In the genomic region with DNA sequence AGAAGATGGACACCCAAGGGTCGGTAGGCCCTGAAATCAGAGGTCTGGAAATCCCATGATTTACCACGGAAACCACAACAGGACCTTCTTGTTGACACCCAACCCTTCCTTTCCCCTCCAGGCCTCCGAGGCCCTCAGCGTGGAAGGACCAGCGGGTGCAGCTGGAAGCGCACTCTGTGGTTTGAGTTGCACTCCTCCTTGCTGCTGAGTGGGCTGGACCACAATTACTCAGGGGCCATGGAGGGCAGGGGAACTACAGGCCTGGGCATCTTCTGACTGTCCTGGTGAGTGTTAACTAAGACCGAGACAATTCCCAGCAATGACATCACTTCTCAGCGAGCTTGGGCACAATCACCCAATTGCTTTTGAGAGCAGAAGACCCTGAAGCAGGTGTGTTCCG, we compare ENCODE assay signal across 24 mouse cellular contexts. TPM values are rescaled to one million over a fixed set of nuclear protein-coding genes. Genes with fewer than 3 reads are reported as not detected.
DNase-seq lines count a peak whose midpoint lies in the region; ATAC-seq lines count a peak whose summit lies in the region.
"Had no signal": no experiment of that assay in that cellular context is flagged by ENCODE, and none has a peak within 500 bp of the region (broad histone marks: within the 10 kb centered on the region; RNA-seq: fewer than 3 reads in every experiment).

No protein-coding gene starts in this region.

- no peak overlapping the region for H3K9ac ChIP-seq in midbrain, embryonic 13.5 days (replicated peaks)
- H3K9ac ChIP-seq: embryonic facial prominence, embryonic 15.5 days; heart, embryonic 15.5 days; limb, embryonic 12.5 days; liver, embryonic 14.5 days; lung, embryonic 15.5 days; midbrain, embryonic 12.5 days; neural tube, embryonic 15.5 days had no signal

- H3K4me3 ChIP-seq in midbrain, embryonic 13.5 days (replicated peaks): no peak overlapping the region
- H3K4me3 ChIP-seq: embryonic facial prominence, embryonic 15.5 days; heart, embryonic 15.5 days; left cerebral cortex, adult 2 months; limb, embryonic 12.5 days; lung, embryonic 15.5 days; midbrain, embryonic 12.5 days; neural tube, embryonic 15.5 days had no signal

- peak; percentile 18 for ATAC-seq in CD4-positive, CD25-positive, alpha-beta regulatory T cell, adult 4 months
- peak; percentile 87 to 96 for ATAC-seq in hematopoietic stem cell, adult 5-6 weeks (replicated peaks in 1 of 2; ENCODE audit: insufficient read depth in 1 of 2, low FRiP score in 2 of 2, low TSS enrichment in 1 of 2, low read depth in 1 of 2, poor library complexity in 2 of 2, severe bottlenecking in 2 of 2)
- ATAC-seq in midbrain, embryonic 13.5 days: no peak

- 90% methylated on average over 9 of the region's 9 CpGs for WGBS in midbrain, embryonic 13.5 days

- no peaks in the 10 kb centered on the region for H3K4me1 ChIP-seq in midbrain, embryonic 13.5 days (replicated peaks)
- H3K4me1 ChIP-seq: embryonic facial prominence, embryonic 15.5 days; heart, embryonic 15.5 days; limb, embryonic 12.5 days; lung, embryonic 15.5 days; midbrain, embryonic 12.5 days; neural tube, embryonic 15.5 days had no signal

- DNase-seq in spleen, postnatal 4 days (ENCODE audit: low spot score in 2 of 2): peak; percentile 10 to 60
- no peak for DNase-seq in spleen, postnatal 10 days (ENCODE audit: low spot score in 2 of 2)
- peak; percentile 67 to 81 for DNase-seq in natural killer cell, adult 2 months (ENCODE audit: low spot score in 2 of 2)
- no peak for DNase-seq in adrenal gland, postnatal 10 days
- no peak for DNase-seq in testis, postnatal 14 days (ENCODE audit: low spot score)
- DNase-seq: cerebellum, postnatal 10 days; heart, adult 18-20 months; kidney, adult 8-10 months; kidney, postnatal 25 days; layer of hippocampus, adult 9-11 months; retina, postnatal 1 day; thymus, postnatal 25 days had no signal

- H3K36me3 ChIP-seq in midbrain, embryonic 13.5 days: no peaks in the 10 kb centered on the region
- H3K36me3 ChIP-seq: embryonic facial prominence, embryonic 15.5 days; heart, embryonic 15.5 days; limb, embryonic 12.5 days; lung, embryonic 15.5 days; midbrain, embryonic 12.5 days; neural tube, embryonic 15.5 days had no signal

- no peaks in the 10 kb centered on the region for H3K9me3 ChIP-seq in midbrain, embryonic 13.5 days
- H3K9me3 ChIP-seq: embryonic facial prominence, embryonic 15.5 days; heart, embryonic 15.5 days; limb, embryonic 12.5 days; lung, embryonic 15.5 days; midbrain, embryonic 12.5 days; neural tube, embryonic 15.5 days had no signal

- no peak overlapping the region for H3K27ac ChIP-seq in midbrain, embryonic 13.5 days
- H3K27ac ChIP-seq: embryonic facial prominence, embryonic 15.5 days; heart, embryonic 15.5 days; left cerebral cortex, adult 2 months; limb, embryonic 12.5 days; liver, embryonic 14.5 days; lung, embryonic 15.5 days; macrophage; midbrain, embryonic 12.5 days; neural tube, embryonic 15.5 days had no signal

- H3K4me2 ChIP-seq in midbrain, embryonic 13.5 days (replicated peaks): no peak overlapping the region
- H3K4me2 ChIP-seq: embryonic facial prominence, embryonic 15.5 days; heart, embryonic 15.5 days; limb, embryonic 12.5 days; lung, embryonic 15.5 days; midbrain, embryonic 12.5 days; neural tube, embryonic 15.5 days had no signal

- H3K27me3 ChIP-seq in midbrain, embryonic 13.5 days: no peaks in the 10 kb centered on the region
- H3K27me3 ChIP-seq: embryonic facial prominence, embryonic 15.5 days; heart, embryonic 15.5 days; limb, embryonic 12.5 days; lung, embryonic 15.5 days; midbrain, embryonic 12.5 days; neural tube, embryonic 15.5 days had no signal

RNA-seq across cellular contexts. Expression of a gene that starts 36.8 kb away (rescaled TPM):
- polyA plus RNA-seq in CD4-positive, CD25-positive, alpha-beta regulatory T cell, adult 4 months (2017; shearing (Covaris generic)): 100 to 1,000 TPM; 108 to 131 TPM
- total RNA-seq in hematopoietic stem cell, adult 5-6 weeks (2017): 11.0 and 12.7 TPM in 2 replicates
- total RNA-seq in adrenal gland, postnatal 10 days (2021): 1 to 10 TPM; 4.5 to 4.6 TPM
- 0.44 and 0.62 TPM in 2 replicates for polyA plus RNA-seq in midbrain, embryonic 13.5 days (2015; fragmentation: Nextera tagmentation; extraction: Ambion mirVana)

RNA-seq across cellular contexts. Expression of a gene that starts 56.4 kb away (rescaled TPM):
- polyA plus RNA-seq in CD4-positive, CD25-positive, alpha-beta regulatory T cell, adult 4 months (2017; shearing (Covaris generic)): 10 to 100 TPM; 24.2 to 34.8 TPM
- 46.2 and 116 TPM in 2 replicates for total RNA-seq in hematopoietic stem cell, adult 5-6 weeks (2017)
- 10 to 100 TPM; 43.0 to 43.9 TPM for total RNA-seq in adrenal gland, postnatal 10 days (2021)
- 67.8 and 75.5 TPM in 2 replicates for polyA plus RNA-seq in midbrain, embryonic 13.5 days (2015; fragmentation: Nextera tagmentation; extraction: Ambion mirVana)

Comparison
In these comparisons a context has a peak if more than half of its experiments do, and no peak if none do; other contexts are left out.
1. DNase-seq: peak in spleen, postnatal 4 days (2 of 2) and natural killer cell, adult 2 months (2 of 2); none in spleen, postnatal 10 days (0 of 2), adrenal gland, postnatal 10 days (single experiment) and testis, postnatal 14 days (single experiment).